Mouse (Mus musculus) embryo, embryonic 11 days (tissue): Measurements from ENCODE around the gene Tubb4b.

Experiments
- DNase-seq: peaks from one replicate; pipeline ENCODE4 v3.0.0-alpha.2; 2015

The Tubb4b gene

DNA sequence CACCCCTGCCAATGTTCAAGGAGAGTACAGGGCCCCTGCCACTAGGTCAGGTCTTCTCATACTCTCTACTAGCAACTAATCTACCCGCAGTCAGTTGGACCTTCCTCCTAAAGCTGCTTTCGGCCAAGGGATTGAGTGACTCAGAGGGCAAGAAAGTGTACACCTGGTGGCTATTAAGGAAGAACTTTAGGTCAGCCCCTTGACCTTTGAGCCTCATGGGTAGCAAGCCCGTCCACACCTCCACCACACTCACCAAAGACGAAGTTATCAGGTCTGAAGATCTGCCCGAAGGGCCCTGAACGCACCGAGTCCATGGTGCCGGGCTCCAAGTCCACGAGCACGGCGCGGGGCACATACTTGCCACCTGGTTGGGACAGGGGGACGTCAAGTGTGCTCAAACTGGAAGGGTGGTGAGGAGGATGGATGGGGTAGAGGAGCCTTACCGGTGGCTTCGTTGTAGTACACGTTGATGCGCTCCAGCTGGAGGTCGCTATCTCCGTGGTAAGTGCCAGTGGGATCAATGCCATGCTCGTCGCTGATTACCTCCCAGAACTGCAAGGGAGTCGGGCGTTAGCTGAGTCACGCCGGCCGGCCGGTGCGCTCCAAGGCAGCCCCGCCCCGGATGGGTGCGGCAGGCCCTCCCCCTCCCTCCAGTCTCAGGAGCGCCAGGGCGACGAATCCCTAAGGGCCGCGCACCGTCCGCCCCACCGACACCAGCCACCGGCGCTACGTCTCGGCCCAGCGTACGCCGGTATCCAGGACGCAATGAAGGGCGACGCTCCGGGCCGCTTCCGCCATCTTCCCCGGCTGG lies 616 bp downstream of the Tubb4b start:
- peak; percentile 76 for DNase-seq

GRCm38 (mm10) chr2:25221331-25221772 lies 3.1 kb downstream of the Tubb4b start:
- no peak for DNase-seq

GRCm38 (mm10) chr2:25218445-25218844 lies 6.1 kb downstream of the Tubb4b start, which contains the start of gene Fam166a:
Gene Fam166a (plus strand): TSS chr2:25218745.
- no peak for DNase-seq

- DNase-seq = no peak
These were observed 6.8 kb downstream of the Tubb4b start for GRCm38 (mm10) chr2:25217666-25218065.

DNA sequence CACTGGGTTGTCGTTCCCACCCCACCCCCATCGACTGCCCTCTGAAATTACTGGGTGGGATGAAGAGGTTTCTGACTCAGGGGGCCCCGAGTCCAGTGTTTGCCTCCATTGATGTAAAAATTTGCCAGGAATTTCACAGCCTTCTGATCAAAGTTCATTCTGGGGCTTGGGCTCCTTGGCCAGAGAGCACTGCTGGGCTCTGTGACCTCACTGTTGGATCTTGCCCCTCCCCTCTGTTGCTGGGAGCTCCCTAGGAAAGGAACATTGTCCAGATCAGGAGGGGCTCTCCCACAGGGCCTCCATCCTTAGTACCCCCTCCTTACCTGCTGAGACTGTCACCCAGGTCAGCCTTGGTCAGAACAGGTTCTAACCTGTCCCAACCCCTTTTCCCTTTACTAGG lies 10.1 kb downstream of the Tubb4b start, which contains the start of gene Stpg3:
Gene Stpg3 (minus strand): TSS at position 194 of the 400 bp plus-strand sequence.
- no peak for DNase-seq

DNA sequence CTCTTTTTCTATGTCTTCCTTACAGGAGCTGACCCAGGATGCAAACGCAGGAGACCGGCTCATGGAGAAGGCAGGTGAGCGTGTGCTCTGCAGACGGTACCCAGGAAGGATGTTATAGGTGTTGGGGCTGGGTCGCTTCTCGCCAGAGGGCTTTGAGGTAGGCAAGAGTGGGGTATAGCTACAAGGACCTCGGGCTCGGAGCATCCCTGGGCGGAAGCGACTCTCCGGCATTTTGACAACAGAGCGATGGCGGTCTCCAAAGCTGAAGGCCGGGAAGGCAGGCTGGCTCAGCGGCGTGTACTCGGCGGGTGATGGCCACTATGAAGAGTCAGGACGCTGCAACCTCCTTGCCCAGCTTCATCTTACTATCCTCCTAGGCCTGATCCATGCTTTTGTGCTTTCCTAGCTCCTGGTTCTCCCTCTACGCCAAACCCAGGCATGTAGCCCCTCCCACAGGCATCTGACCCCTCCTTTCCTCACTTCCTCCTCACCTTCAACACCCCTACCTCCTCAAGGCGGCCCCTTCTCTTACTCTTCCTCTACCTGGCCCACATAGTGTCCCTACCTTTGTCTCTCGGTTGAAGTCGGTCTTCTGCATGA lies 11.1 kb downstream of the Tubb4b start:
- DNase-seq = no peak

GRCm38 (mm10) chr2:25211121-25211670 lies 13.3 kb downstream of the Tubb4b start, which contains the start of gene Nelfb:
Gene Nelfb (minus strand): TSS chr2:25211489.
- DNase-seq = peak; percentile 95

- DNase-seq = no peak
These were observed 13.8 kb downstream of the Tubb4b start for GRCm38 (mm10) chr2:25210686-25211085.

DNA sequence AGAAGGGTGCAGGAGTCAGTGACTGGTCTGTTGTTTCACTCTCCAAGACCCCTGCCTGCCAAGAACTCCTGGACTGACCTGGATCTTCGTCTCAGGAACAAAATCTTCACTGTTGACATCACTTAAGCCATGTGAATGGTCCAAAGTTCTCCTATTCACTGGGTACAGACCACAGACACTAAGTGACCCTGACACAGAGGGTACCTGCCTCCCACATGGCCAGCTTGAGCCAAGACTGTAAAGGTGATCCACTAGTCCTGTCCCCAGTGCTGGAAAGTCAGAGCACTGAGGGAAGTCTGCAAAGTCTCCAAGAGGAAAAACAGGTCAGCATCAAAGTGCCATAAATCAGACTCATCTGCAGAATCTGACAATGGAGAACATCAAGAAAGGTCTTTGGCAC lies 16.9 kb downstream of the Tubb4b start:
- no peak for DNase-seq

- DNase-seq = no peak
These were observed 20.8 kb downstream of the Tubb4b start for GRCm38 (mm10) chr2:25203631-25204214.

- DNase-seq = no peak
These were observed 23.9 kb downstream of the Tubb4b start for GRCm38 (mm10) chr2:25200631-25201030.

- no peak for DNase-seq
These were observed 26.6 kb downstream of the Tubb4b start for GRCm38 (mm10) chr2:25197946-25198345.

- DNase-seq = no peak
These were observed 27.3 kb downstream of the Tubb4b start for GRCm38 (mm10) chr2:25197191-25197590.

DNA sequence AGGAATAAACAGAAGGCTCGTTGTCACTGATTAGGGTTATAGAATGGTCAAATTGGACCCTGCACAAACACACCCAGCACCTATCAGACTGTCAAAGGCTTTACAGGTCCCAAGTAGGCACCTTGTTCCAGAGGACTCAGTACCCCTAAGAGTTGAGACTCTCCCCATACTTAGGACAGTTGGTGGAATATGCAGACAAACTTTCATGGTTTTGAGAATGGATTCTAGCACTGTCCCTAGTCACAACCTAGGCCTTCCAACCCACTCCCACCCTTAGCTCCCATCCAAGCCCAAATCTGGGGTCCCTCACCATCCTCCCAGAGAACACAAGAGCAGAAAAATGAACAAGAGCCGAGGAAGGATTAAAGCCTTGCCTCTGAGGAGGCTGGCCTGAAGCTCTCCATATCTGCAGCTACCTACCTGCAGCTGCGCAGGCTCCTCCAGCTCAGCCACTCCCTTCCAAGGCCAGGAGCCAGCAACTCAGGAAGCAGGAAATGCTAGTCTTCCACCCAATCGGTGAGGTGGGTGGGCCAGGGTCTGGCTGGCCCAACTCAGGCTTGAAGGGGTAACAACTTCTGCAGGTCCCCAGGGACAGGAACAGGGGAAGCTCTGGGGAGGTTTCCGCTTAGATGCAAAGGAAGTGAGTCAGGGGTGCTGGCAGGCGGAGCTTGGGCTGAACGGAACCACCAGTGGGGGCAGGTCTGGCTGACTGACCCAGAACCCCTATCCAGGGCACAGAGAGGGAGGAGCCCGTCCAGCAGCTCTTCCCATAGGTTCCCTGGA lies 28.1 kb downstream of the Tubb4b start, which contains the start of gene Tor4a:
Gene Tor4a (minus strand): TSS at position 715 of the 783 bp plus-strand sequence.
- DNase-seq = peak; percentile 50

DNA sequence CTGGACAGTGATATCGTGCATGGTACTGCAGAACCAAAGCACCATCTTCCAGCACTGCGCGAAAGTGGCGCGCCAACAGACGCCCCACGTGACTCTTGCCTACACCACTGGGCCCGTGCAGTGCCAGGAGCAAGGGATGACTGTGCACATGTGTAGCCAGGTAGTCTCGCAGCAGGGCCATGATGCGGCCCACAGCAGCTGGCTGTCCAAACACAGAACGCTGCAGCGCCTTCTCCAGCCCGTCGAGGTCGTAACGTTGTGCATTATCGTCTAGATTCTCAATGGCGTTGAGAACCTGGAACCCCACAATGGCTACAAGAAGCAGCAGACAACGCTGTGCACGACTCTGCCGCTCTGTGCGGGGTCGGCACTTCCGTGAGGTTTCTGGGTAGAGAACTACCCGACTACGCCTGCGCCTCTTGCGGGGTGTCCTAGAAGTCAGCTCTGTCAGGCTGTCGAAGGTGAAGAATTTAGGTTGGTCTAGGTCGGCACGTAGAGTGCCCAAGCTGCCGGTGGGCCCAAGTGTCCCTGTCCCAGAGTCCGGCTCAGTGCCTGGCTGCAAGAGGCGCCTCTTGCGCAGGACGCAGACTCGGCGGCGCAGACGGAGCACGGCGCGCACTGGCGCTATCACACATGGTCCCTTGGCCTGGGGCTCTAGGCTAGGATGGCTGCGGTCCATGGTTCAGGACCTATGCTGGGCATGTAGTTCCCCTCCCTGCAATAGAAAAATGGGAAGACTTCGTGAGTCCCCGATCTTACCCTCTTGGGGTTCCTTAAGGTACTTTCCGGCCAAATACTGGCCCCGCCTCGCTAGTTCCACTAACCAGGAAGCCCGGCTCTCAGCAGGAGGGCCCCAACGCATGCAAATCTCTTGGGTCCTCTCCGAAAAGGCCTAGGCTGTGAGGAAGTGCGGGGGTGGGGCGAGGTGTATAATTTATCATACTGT lies 29.0 kb downstream of the Tubb4b start:
- peak; percentile 35 for DNase-seq

GRCm38 (mm10) chr2:25194486-25195171 lies 29.9 kb downstream of the Tubb4b start:
- DNase-seq = no peak

DNA sequence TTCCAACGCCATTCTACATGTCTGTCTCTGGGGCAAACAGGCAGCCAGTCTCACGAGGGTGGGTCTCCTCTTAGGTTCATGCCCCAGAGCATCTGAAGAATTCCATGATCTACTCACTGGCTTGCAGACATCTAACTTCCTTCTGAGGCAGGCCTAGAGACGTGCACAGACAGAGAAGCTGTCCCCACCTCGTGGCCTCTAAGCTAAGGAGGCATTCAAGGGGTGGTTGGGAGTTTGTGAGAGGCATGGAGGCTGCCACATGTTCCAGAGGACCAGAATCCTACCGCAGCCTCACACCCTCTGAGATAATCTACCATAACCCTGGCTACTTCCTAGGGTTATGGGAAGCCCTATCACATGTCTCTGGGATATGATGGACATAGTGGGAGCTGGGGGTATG lies 30.5 kb downstream of the Tubb4b start:
- no peak for DNase-seq

DNA sequence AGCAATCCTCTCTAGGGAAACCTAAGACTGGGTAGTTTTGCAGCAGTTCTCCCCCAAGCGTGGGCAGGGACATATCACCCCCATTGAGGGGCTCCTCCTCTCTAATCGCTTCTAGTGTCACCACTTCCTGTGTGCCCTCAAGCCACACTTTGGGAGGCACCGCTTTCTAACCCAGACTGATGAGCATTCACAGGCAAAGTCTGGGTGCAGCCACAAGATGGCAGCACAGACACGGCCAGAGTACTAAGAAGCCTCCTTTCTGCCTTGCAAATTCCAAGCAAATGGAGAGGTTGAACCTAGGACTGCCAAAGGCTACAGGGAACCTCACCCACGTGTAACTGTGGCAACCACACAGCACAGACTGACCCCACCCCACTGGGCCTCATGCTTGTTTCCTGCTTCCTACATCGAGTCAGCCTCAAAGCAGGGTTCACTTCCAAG lies 31.2 kb downstream of the Tubb4b start:
- peak; percentile 88 for DNase-seq

GRCm38 (mm10) chr2:25187841-25188240 lies 36.7 kb downstream of the Tubb4b start:
- DNase-seq = no peak

GRCm38 (mm10) chr2:25186575-25186930 lies 37.9 kb downstream of the Tubb4b start:
- DNase-seq = no peak
